Mouse (Mus musculus): ENCODE data around the gene Pkp4. TPM values are rescaled to one million over a fixed set of nuclear protein-coding genes. Genes with fewer than 3 reads are reported as not detected.

Gene Pkp4
- total RNA-seq, 1 experiment: 54.3 TPM

- Histone ChIP-seq H3K36me3 (ENCODE audit: control insufficient read depth, insufficient read depth, low read length, poor library complexity, severe bottlenecking) (peaks cover 3% of the 10 kb centered on the region; the same call in 1 of the 2 replicates), H3K27ac (ENCODE audit: insufficient read depth, low read depth, low read length, poor library complexity, severe bottlenecking) (no peak overlapping the region), H3K4me1 (ENCODE audit: control insufficient read depth in 2 of 2, insufficient read depth in 2 of 2, low read length in 2 of 2, poor library complexity in 1 of 2) (peaks cover 0 to 9% of the 10 kb centered on the region in 2 experiments; a peak in 1 of 4 replicates), H3K9me3 (ENCODE audit: control insufficient read depth, insufficient read depth, low read depth, low read length) (no peaks in the 10 kb centered on the region), H3K9ac (ENCODE audit: insufficient read depth, low read depth, low read length, poor library complexity, severe bottlenecking) (no peak overlapping the region), H3K4me3 (ENCODE audit: insufficient read depth in 1 of 2, low read depth in 1 of 2, low read length in 2 of 2, poor library complexity in 1 of 2, severe bottlenecking in 1 of 2) (no peak overlapping the region)
- DNase-seq (ENCODE audit: low read depth, low spot score): no peak
- in situ Hi-C loops (cut with MboI; ENCODE audit: low sequenced_read_pairs in 2 of 2, unreplicated experiment in 2 of 2): no loop called here
- TF ChIP-seq ZC3H11A (IDR thresholded peaks at IDR 0.05; ENCODE audit: borderline replicate concordance, low read depth, low read length): no peak
- TF ChIP-seq HCFC1 (IDR thresholded peaks at IDR 0.05; ENCODE audit: borderline replicate concordance, insufficient read depth, low read length): no peak
- no peak for TF ChIP-seq CHD2 (IDR thresholded peaks at IDR 0.05; ENCODE audit: low read depth, low read length)
- TF ChIP-seq MAFK (IDR thresholded peaks at IDR 0.05; ENCODE audit: insufficient read depth, low read depth, low read length): no peak
- no peak for TF ChIP-seq ZNF384 (IDR thresholded peaks at IDR 0.05; ENCODE audit: low read depth, low read length)
Observed at GRCm38 (mm10) chr2:59207725-59208124, 47.1 kb downstream of the Pkp4 start.

DNA sequence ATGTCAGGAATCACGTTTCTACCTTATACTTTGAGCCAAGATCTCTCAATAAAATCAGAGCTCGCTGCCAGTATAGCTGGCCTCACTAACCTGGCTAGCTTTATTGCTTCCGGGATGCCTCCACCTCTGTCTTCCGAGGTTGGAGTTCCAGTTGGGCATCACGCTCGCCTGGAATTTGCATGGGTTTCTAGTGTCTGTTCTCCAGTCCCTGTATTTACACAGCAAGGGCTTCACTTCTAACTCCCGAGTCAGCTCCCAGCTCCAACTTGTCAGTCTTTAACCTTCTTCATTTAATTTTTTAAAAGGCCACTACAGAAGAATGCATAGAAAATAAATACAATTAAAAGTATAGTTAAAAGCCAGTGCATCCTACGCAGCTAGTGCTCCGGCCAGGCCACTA lies 47.6 kb downstream of the Pkp4 start:
- no peaks in the 10 kb centered on the region for H3K9me3 ChIP-seq (ENCODE audit: control insufficient read depth, insufficient read depth, low read depth, low read length)
- H3K4me3 ChIP-seq (ENCODE audit: insufficient read depth in 1 of 2, low read depth in 1 of 2, low read length in 2 of 2, poor library complexity in 1 of 2, severe bottlenecking in 1 of 2): no peak overlapping the region
- in situ Hi-C loops (cut with MboI; ENCODE audit: low sequenced_read_pairs in 2 of 2, unreplicated experiment in 2 of 2): no loop called here
- no peak for DNase-seq (ENCODE audit: low read depth, low spot score)
- peaks cover 3% of the 10 kb centered on the region; the same call in 1 of the 2 replicates for H3K36me3 ChIP-seq (ENCODE audit: control insufficient read depth, insufficient read depth, low read length, poor library complexity, severe bottlenecking)
- H3K27ac ChIP-seq (ENCODE audit: insufficient read depth, low read depth, low read length, poor library complexity, severe bottlenecking): no peak overlapping the region
- H3K4me1 ChIP-seq (ENCODE audit: control insufficient read depth in 2 of 2, insufficient read depth in 2 of 2, low read length in 2 of 2, poor library complexity in 1 of 2): peaks cover 0 to 4% of the 10 kb centered on the region in 2 experiments; a peak in 1 of 4 replicates
- TF ChIP-seq CHD2 (IDR thresholded peaks at IDR 0.05; ENCODE audit: low read depth, low read length) (no peak), MAFK (IDR thresholded peaks at IDR 0.05; ENCODE audit: insufficient read depth, low read depth, low read length) (no peak), ZNF384 (IDR thresholded peaks at IDR 0.05; ENCODE audit: low read depth, low read length) (no peak)
- H3K9ac ChIP-seq (ENCODE audit: insufficient read depth, low read depth, low read length, poor library complexity, severe bottlenecking): no peak overlapping the region

DNA sequence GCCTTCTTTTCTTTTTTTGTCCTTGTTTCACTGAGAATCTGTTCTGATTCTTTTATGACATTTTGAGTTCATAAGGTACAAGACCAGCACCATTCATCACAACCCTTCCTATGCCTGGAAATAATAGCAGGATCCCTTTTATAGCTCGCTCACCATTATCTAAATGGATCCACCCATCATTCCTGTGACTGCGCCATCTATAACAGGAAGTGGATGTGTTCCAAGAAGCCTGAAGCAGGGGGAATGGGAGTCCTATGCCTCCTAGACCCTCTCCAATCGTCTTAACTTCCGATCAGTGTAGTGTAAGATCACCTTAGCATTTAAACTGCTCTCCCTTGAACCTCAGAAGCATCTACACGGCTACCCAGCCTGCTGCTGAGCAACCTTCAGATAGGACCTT lies 50.4 kb downstream of the Pkp4 start:
- no peak for TF ChIP-seq HCFC1 (IDR thresholded peaks at IDR 0.05; ENCODE audit: borderline replicate concordance, insufficient read depth, low read length)
- TF ChIP-seq CHD2 (IDR thresholded peaks at IDR 0.05; ENCODE audit: low read depth, low read length): no peak
- no peak for TF ChIP-seq ZC3H11A (IDR thresholded peaks at IDR 0.05; ENCODE audit: borderline replicate concordance, low read depth, low read length)
- TF ChIP-seq ZNF384 (IDR thresholded peaks at IDR 0.05; ENCODE audit: low read depth, low read length): no peak
- TF ChIP-seq MAFK (IDR thresholded peaks at IDR 0.05; ENCODE audit: insufficient read depth, low read depth, low read length): no peak
- Histone ChIP-seq H3K4me1 (ENCODE audit: control insufficient read depth in 2 of 2, insufficient read depth in 2 of 2, low read length in 2 of 2, poor library complexity in 1 of 2) (peaks cover 0 to 10% of the 10 kb centered on the region in 2 experiments; a peak in 2 of 4 replicates), H3K9me3 (ENCODE audit: control insufficient read depth, insufficient read depth, low read depth, low read length) (no peaks in the 10 kb centered on the region), H3K27ac (ENCODE audit: insufficient read depth, low read depth, low read length, poor library complexity, severe bottlenecking) (no peak overlapping the region), H3K4me3 (ENCODE audit: insufficient read depth in 1 of 2, low read depth in 1 of 2, low read length in 2 of 2, poor library complexity in 1 of 2, severe bottlenecking in 1 of 2) (no peak overlapping the region), H3K9ac (ENCODE audit: insufficient read depth, low read depth, low read length, poor library complexity, severe bottlenecking) (no peak overlapping the region), H3K36me3 (ENCODE audit: control insufficient read depth, insufficient read depth, low read length, poor library complexity, severe bottlenecking) (peaks cover 5% of the 10 kb centered on the region; the same call in 1 of the 2 replicates)
- in situ Hi-C loops (cut with MboI; ENCODE audit: low sequenced_read_pairs in 2 of 2, unreplicated experiment in 2 of 2): no loop called here
- DNase-seq (ENCODE audit: low read depth, low spot score): no peak

GRCm38 (mm10) chr2:59212430-59212829 lies 51.8 kb downstream of the Pkp4 start:
- no peak for DNase-seq (ENCODE audit: low read depth, low spot score)
- no peaks in the 10 kb centered on the region for H3K9me3 ChIP-seq (ENCODE audit: control insufficient read depth, insufficient read depth, low read depth, low read length)
- in situ Hi-C loops (cut with MboI; ENCODE audit: low sequenced_read_pairs in 2 of 2, unreplicated experiment in 2 of 2): no loop called here
- TF ChIP-seq HCFC1 (IDR thresholded peaks at IDR 0.05; ENCODE audit: borderline replicate concordance, insufficient read depth, low read length): no peak
- TF ChIP-seq CHD2 (IDR thresholded peaks at IDR 0.05; ENCODE audit: low read depth, low read length): no peak
- no peak for TF ChIP-seq ZNF384 (IDR thresholded peaks at IDR 0.05; ENCODE audit: low read depth, low read length)
- TF ChIP-seq MAFK (IDR thresholded peaks at IDR 0.05; ENCODE audit: insufficient read depth, low read depth, low read length): no peak
- TF ChIP-seq ZC3H11A (IDR thresholded peaks at IDR 0.05; ENCODE audit: borderline replicate concordance, low read depth, low read length): no peak
- H3K4me1 ChIP-seq (ENCODE audit: control insufficient read depth in 2 of 2, insufficient read depth in 2 of 2, low read length in 2 of 2, poor library complexity in 1 of 2): peaks cover 0 to 8% of the 10 kb centered on the region in 2 experiments; a peak in 2 of 4 replicates
- no peak overlapping the region for H3K9ac ChIP-seq (ENCODE audit: insufficient read depth, low read depth, low read length, poor library complexity, severe bottlenecking)
- H3K36me3 ChIP-seq (ENCODE audit: control insufficient read depth, insufficient read depth, low read length, poor library complexity, severe bottlenecking): peaks cover 8% of the 10 kb centered on the region
- H3K27ac ChIP-seq (ENCODE audit: insufficient read depth, low read depth, low read length, poor library complexity, severe bottlenecking): no peak overlapping the region
- no peak overlapping the region for H3K4me3 ChIP-seq (ENCODE audit: insufficient read depth in 1 of 2, low read depth in 1 of 2, low read length in 2 of 2, poor library complexity in 1 of 2, severe bottlenecking in 1 of 2)

DNA sequence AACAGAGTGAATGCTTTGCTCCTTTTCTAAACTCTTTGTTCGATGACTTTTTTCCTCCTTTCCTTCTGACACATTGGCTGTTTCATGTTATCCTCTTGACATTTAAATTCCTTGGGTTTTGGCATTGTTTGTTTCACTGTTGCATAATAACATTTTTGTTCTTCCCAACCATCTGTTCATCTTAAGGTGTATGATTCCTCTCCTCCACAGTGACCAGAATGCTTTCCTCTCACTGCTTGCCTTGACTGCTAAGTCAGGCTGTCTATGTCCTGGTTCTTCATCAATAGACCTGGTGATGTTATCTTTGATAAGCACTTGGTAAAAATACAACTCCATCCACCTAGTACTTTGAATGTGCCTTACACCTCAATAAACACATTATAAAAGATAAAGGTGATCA lies 52.2 kb downstream of the Pkp4 start:
- TF ChIP-seq MAFK (IDR thresholded peaks at IDR 0.05; ENCODE audit: insufficient read depth, low read depth, low read length) (no peak), ZNF384 (IDR thresholded peaks at IDR 0.05; ENCODE audit: low read depth, low read length) (no peak), ZC3H11A (IDR thresholded peaks at IDR 0.05; ENCODE audit: borderline replicate concordance, low read depth, low read length) (no peak), HCFC1 (IDR thresholded peaks at IDR 0.05; ENCODE audit: borderline replicate concordance, insufficient read depth, low read length) (no peak), CHD2 (IDR thresholded peaks at IDR 0.05; ENCODE audit: low read depth, low read length) (no peak)
- H3K9me3 ChIP-seq (ENCODE audit: control insufficient read depth, insufficient read depth, low read depth, low read length): no peaks in the 10 kb centered on the region
- H3K36me3 ChIP-seq (ENCODE audit: control insufficient read depth, insufficient read depth, low read length, poor library complexity, severe bottlenecking): peaks cover 9% of the 10 kb centered on the region
- H3K27ac ChIP-seq (ENCODE audit: insufficient read depth, low read depth, low read length, poor library complexity, severe bottlenecking): no peak overlapping the region
- no peak overlapping the region for H3K9ac ChIP-seq (ENCODE audit: insufficient read depth, low read depth, low read length, poor library complexity, severe bottlenecking)
- in situ Hi-C loops (cut with MboI; ENCODE audit: low sequenced_read_pairs in 2 of 2, unreplicated experiment in 2 of 2): no loop called here
- DNase-seq (ENCODE audit: low read depth, low spot score): no peak
- H3K4me3 ChIP-seq (ENCODE audit: insufficient read depth in 1 of 2, low read depth in 1 of 2, low read length in 2 of 2, poor library complexity in 1 of 2, severe bottlenecking in 1 of 2): no peak overlapping the region
- H3K4me1 ChIP-seq (ENCODE audit: control insufficient read depth in 2 of 2, insufficient read depth in 2 of 2, low read length in 2 of 2, poor library complexity in 1 of 2): peaks cover 0 to 11% of the 10 kb centered on the region in 2 experiments; a peak in 2 of 4 replicates

Data from ES-E14 (cell line).